Mouse (Mus musculus) hindbrain, embryonic 14.5 days (tissue): ENCODE measurements around the gene Nlgn2. TPM values are rescaled to one million over a fixed set of nuclear protein-coding genes. Genes with fewer than 3 reads are reported as not detected.
"Not testable (repeated sequence)": the region's sequence is repeated elsewhere in the genome, so short reads cannot be mapped to it uniquely, and the experiment has no call there.

ENCODE experiments used
- ATAC-seq: fragments of 200-750 bp; cut with Nextera tagmentation; 2 replicates; pipeline ENCODE4 v1.8.0; 2017; ENCODE audit warnings: moderate number of reproducible peaks, mild to moderate bottlenecking, moderate TSS enrichment, moderate library complexity; ENCODE audit not compliant: low FRiP score
- DNase-seq: peaks from one replicate; pipeline ENCODE4 v3.0.0-alpha.2; 2015; ENCODE audit warnings: low spot score
- H3K27ac ChIP-seq: fragments of 300-500 bp; sonication (generic); 2 replicates; pipeline ENCODE4 v1.5.1; 2014; ENCODE audit warnings: mild to moderate bottlenecking, moderate library complexity
- H3K27me3 ChIP-seq: fragments of 300-500 bp; sonication (generic); 2 replicates; pipeline ENCODE4 v1.6.1; 2014; ENCODE audit warnings: mild to moderate bottlenecking, low read length, mixed read lengths; ENCODE audit not compliant: control insufficient read depth, insufficient read depth
- H3K36me3 ChIP-seq: fragments of 300-500 bp; sonication (generic); replicated peaks from 2 replicates; pipeline ENCODE4 v1.6.1; 2014; ENCODE audit not compliant: control insufficient read depth, insufficient read depth
- H3K4me1 ChIP-seq: fragments of 300-500 bp; sonication (generic); replicated peaks from 2 replicates; pipeline ENCODE4 v1.6.1; 2014; ENCODE audit warnings: antibody characterized with exemption, low read length, mixed read lengths; ENCODE audit not compliant: control insufficient read depth, insufficient read depth
- H3K4me2 ChIP-seq: fragments of 300-500 bp; sonication (generic); replicated peaks from 2 replicates; pipeline ENCODE4 v1.6.1; 2014; ENCODE audit warnings: mild to moderate bottlenecking, moderate library complexity
- H3K4me3 ChIP-seq: fragments of 300-500 bp; sonication (generic); replicated peaks from 2 replicates; pipeline ENCODE4 v1.5.1; 2014; ENCODE audit warnings: mild to moderate bottlenecking, low read length
- H3K9ac ChIP-seq: fragments of 300-500 bp; sonication (generic); 2 replicates; pipeline ENCODE4 v1.6.1; 2014
- H3K9me3 ChIP-seq: fragments of 300-500 bp; sonication (generic); 2 replicates; pipeline ENCODE4 v1.6.1; 2016; ENCODE audit warnings: low read length; ENCODE audit not compliant: control insufficient read depth
- WGBS: fragments of 180-500 bp; shearing (Covaris S2); extraction: QIAGEN DNeasy Blood & Tissue Kit; methylation state at CpG from one replicate; pipeline ENCODE4 v1.1.7; 2014; 5-methylcytosine and 5-hydroxymethylcytosine counted together
- polyA plus RNA-seq: library from polyadenylated mRNA; unstranded; fragments of >200 nt; fragmentation: Nextera tagmentation; extraction: Ambion mirVana; gene quantifications from 2 replicates; pipeline ENCODE4 v1.2.1, GENCODE M21; 2014

Gene Nlgn2
- polyA plus RNA-seq, 1 experiment from 2014 or later: 24.7 TPM

DNA sequence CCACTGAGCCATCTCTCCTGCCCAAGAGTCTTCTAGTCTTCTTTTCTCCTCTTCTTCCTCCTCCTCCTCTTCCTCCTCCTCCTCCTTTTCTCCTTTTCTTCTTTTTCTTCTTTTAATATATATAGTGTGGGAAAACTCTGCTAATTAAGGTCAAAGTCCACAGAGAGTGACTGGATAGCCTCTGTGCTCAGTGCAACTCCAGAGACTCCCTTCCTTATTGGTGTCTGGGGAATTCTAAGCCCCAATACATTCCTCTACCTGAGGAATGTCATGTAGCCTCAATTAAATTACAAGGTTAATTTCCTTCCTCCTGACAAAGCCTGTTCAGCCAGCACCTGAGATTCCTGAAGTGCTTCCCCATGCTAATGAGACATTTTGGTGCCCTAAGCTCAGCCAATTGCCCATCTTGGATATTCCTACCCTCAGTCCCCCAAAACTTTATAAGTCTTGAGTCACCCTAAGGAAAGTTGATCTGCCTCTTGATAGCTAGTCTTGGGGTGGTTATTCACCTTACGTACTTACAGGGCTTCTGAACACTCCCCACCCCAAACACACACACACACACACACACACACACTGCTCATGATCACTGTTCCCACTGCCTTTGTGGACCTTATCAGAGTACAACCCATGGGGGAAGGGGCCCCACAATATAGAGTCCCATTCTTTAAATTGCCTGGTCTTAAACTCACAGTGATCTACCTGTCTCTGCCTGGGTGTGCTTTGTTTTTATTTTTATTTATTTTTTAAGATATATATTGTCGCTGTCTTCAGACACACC lies 32.9 kb upstream of the Nlgn2 start:
- WGBS: 93% methylated on average over 2 of the region's 2 CpGs
- Histone ChIP-seq H3K36me3 (no peaks in the 10 kb centered on the region), H3K27ac (no peak overlapping the region), H3K27me3 (no peaks in the 10 kb centered on the region), H3K4me2 (no peak overlapping the region), H3K9me3 (no peaks in the 10 kb centered on the region), H3K9ac (no peak overlapping the region), H3K4me3 (no peak overlapping the region), H3K4me1 (no peaks in the 10 kb centered on the region)
- ATAC-seq: no peak
- DNase-seq: no peak

DNA sequence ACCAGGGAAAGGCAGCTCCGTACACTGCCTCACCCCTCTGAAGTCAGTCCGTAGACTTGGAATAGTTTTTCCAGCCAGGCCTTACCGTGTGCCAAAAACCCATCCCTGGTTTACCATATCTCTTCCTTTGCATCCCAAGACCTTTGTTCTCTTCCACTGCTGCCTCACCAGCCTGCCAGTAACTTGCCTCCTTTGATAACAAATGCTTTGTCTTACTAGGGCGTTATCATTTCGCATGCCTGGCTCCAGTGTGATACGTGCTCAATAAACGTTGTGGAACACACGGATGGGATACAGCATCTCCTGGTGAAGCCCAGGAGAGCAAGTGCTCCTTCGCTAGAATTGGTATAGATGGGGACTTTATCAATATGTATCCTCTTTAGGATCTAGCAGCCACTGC lies 29.8 kb upstream of the Nlgn2 start:
- no peak for ATAC-seq
- H3K36me3 ChIP-seq: no peaks in the 10 kb centered on the region
- 69% methylated on average over 9 of the region's 9 CpGs for WGBS
- no peak overlapping the region for H3K4me3 ChIP-seq
- no peaks in the 10 kb centered on the region for H3K27me3 ChIP-seq
- no peak overlapping the region for H3K27ac ChIP-seq
- no peak overlapping the region for H3K9ac ChIP-seq
- no peaks in the 10 kb centered on the region for H3K4me1 ChIP-seq
- DNase-seq: no peak
- H3K9me3 ChIP-seq: no peaks in the 10 kb centered on the region
- H3K4me2 ChIP-seq: no peak overlapping the region

DNA sequence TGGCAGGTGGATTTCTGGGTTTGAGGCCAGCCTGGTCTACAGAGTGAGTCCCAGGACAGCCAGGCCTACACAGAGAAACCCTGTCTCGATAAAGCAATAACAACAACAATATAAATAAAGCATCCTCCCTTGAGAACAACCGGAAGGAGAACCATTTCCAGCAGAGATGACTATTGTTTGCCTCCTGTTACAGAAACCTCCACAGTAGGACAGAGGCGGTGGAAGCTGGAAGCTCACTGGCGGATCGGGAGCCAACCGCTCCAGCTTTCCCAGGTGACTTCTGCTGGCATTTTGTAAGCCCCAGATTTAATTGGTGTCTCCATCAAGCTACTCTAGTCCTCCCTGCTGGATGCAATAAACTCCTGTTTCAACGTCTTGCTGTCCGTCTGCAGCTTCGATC lies 28.0 kb upstream of the Nlgn2 start:
- Histone ChIP-seq H3K9ac (no peak overlapping the region), H3K36me3 (no peaks in the 10 kb centered on the region), H3K4me2 (no peak overlapping the region), H3K4me1 (no peaks in the 10 kb centered on the region), H3K9me3 (no peaks in the 10 kb centered on the region), H3K27ac (no peak overlapping the region), H3K4me3 (no peak overlapping the region), H3K27me3 (no peaks in the 10 kb centered on the region)
- WGBS: 78% methylated on average over 9 of the region's 9 CpGs
- ATAC-seq (no peak), DNase-seq (no peak)

DNA sequence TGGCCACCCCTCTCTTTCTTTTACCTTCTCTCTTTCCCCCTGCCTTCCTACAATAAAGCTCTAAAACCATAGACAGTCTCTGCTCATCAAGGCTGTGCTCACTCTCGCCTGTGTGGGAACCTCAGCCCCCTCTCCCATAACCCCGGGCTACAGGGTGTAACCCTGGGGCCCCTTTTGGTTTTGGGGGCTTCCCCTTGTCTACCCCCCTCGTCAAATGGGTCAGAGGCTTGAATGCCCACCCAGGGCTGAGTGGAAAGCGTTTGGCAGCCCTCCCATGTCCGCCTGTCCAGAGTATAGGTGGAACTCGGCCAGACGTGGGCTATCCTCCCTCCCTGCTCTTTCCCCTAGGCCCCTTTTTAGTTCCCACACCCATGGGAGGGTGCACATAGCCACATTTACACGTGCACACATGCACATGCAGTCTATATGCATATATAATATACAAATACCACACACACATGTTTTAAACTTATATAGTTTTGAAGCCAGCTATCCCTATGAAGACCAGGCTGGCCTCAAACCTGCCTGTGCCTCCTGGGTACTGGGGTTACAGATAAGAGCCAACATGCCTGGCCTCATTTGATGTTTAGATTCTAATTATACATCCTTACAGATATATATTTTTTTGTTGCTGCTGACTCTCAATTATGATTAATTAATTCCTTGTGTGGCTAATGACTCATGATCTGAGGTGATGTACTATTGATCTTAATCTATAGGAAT lies 26.7 kb upstream of the Nlgn2 start:
- H3K27me3 ChIP-seq: 0 out of 2 replicates have a peak, but pooled peaks cover 4% of the 10 kb centered on the region
- H3K36me3 ChIP-seq: no peaks in the 10 kb centered on the region
- H3K4me1 ChIP-seq: no peaks in the 10 kb centered on the region
- no peak overlapping the region for H3K27ac ChIP-seq
- 56% methylated on average over 8 of the region's 8 CpGs for WGBS
- no peak for ATAC-seq
- no peak for DNase-seq
- H3K9ac ChIP-seq: no peak overlapping the region
- H3K9me3 ChIP-seq: no peaks in the 10 kb centered on the region
- H3K4me2 ChIP-seq: no peak overlapping the region
- no peak overlapping the region for H3K4me3 ChIP-seq

DNA sequence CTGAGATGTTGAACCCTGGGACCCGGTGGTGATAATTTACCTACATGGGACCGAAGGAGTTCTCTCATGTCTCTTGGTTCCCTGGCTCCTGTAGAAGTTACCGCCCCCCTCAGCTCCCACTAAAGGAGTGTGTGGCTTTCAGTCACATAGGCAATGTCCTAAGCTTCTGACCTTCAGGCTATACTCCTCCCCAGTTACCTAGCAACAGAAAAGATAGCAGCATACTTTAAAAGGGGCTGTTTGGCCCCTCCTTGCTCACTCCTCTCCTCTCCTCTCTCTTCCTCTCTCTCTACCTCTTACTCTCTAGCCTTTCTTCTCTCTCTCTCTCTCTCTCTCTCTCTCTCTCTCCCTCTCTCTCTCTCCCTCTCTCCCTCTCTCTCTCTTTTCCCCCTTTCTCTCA lies 26.1 kb upstream of the Nlgn2 start:
- not testable (repeated sequence) for DNase-seq, H3K27ac ChIP-seq, H3K4me3 ChIP-seq, H3K36me3 ChIP-seq, H3K4me1 ChIP-seq, ATAC-seq, H3K9me3 ChIP-seq, H3K9ac ChIP-seq, H3K4me2 ChIP-seq
- H3K27me3 ChIP-seq: peaks cover 10% of the 10 kb centered on the region; the same call in 1 of the 2 replicates
- 77% methylated on average over 3 of the region's 3 CpGs for whole genome bisulfite sequencing

DNA sequence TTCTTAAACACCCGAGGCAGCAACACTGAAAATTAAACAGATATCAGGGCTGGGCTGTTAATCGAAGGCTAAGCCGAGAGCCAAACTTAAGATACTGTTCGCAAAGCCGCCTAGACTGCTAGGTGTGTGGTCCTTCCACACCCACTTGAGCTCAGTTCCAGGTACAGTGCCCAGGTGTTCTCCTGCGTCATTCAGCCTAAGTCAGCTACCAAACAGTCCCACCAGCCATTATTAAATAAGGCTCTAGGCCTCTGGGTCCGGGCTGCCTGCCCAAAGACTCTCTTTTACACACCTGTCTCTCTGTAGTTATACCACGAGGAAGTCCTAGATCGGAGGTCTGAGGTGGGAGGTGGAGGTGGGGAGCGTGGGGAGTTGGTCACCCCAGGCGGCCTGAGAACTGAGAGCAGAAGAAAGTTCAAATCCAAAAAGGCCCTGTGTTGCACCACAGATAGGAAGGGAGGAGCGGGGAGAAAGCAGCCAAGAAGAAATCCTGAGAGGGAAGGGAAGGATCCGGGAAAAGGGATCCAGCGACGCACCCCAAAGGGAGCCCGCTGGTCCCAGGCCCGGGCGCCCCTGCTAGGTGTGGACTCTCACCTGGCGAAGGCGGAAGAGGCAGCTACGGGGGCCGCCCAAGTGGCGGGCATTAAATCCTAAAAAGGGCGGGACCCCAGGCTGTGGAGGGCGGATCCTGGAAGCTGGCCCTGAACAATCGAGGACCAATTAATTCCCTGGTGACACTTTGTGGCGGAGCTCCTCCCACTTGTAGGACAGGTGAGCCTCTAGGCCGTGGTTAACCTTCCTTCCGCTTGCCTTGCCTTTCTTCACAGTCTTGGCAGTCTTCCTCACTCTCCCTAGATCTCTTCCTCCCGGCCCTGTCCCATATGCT lies 20.8 kb upstream of the Nlgn2 start, which contains the start of gene Tnk1:
Gene Tnk1, minus strand, starts transcription at position 618 of the 886 bp plus-strand sequence.
- Histone ChIP-seq H3K9me3 (no peaks in the 10 kb centered on the region), H3K27ac (no peak within 1 kb of the TSS), H3K27me3 (peaks cover 23% of the 10 kb centered on the region), H3K4me1 (no peaks in the 10 kb centered on the region), H3K4me2 (no peak within 1 kb of the TSS), H3K4me3 (no peak within 1 kb of the TSS), H3K36me3 (no peaks in the 10 kb centered on the region), H3K9ac (no peak within 1 kb of the TSS)
- DNase-seq (no peak), ATAC-seq (no peak)
- WGBS: 22% methylated on average over 30 of the region's 30 CpGs

DNA sequence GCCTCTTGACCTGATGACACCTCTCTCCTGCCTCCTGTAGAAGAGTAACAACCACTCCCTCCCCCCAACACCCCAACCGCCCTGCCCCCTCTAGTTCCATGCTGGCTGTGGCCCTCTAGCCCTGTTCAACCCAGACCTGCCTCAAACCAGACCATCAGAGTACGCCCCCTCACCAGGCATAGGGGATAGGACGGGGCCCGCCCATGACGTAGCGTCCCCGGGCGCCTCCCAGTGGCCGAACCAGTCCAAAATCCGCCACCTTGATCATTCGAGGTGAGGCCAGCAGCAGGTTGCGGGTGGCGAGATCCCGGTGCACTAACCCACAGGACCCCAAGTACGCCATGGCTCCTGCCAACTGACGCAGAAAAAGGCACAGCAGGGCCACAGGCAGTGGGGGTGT lies 17.8 kb upstream of the Nlgn2 start:
- no peak for ATAC-seq
- H3K4me3 ChIP-seq: no peak overlapping the region
- no peak overlapping the region for H3K9ac ChIP-seq
- no peak for DNase-seq
- H3K4me2 ChIP-seq: no peak overlapping the region
- H3K4me1 ChIP-seq: no peaks in the 10 kb centered on the region
- H3K27ac ChIP-seq: no peak overlapping the region
- no peaks in the 10 kb centered on the region for H3K9me3 ChIP-seq
- peaks cover 23% of the 10 kb centered on the region for H3K27me3 ChIP-seq
- peaks cover 14% of the 10 kb centered on the region for H3K36me3 ChIP-seq
- 16% methylated on average over 16 of the region's 16 CpGs for WGBS

DNA sequence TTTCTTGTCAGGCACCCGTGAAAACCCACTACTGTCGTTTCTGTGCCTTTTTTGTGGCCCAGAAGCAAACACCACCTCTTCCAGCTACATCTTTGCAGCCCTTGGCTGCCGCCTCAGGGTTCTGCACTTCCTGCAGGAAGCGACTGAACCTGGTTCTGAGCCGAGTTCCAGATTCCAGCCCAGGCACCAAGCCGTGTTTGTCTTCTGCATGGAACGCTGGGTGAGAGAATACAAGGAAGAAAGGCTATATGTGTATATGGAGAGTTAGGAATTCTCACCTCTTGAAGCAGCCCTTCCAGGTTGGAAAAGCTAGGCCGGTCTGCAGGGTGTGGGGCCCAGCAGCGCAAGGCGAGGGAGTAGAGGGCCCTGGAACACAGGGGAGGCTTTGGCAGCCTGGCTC lies 17.1 kb upstream of the Nlgn2 start:
- H3K4me2 ChIP-seq: no peak overlapping the region
- H3K27me3 ChIP-seq: peaks cover 20% of the 10 kb centered on the region
- no peak for ATAC-seq
- H3K4me1 ChIP-seq: no peaks in the 10 kb centered on the region
- H3K36me3 ChIP-seq: peaks cover 20% of the 10 kb centered on the region
- H3K9me3 ChIP-seq: no peaks in the 10 kb centered on the region
- no peak overlapping the region for H3K9ac ChIP-seq
- DNase-seq: no peak
- no peak overlapping the region for H3K27ac ChIP-seq
- H3K4me3 ChIP-seq: no peak overlapping the region
- WGBS: 88% methylated on average over 10 of the region's 10 CpGs

DNA sequence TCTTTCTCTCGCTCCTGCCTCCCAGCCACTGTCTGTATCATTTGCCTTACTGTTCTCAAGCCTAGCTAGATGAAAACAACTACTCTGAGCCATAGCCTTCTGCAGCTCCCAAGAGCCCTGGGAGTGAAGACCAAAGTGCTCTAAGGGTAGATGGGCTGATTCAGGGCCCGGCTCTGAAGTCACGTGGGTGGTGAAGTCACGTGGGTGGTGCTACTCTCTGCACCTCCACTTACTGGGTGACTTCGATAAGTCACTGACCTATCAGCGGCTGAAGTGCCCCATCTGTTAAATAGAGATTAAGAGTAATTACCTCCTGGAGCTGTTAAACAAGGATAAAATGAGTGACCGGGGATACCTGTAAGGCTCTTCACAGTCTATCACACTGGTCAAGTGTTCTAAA lies 16.4 kb upstream of the Nlgn2 start:
- H3K4me2 ChIP-seq: no peak overlapping the region
- peaks cover 16% of the 10 kb centered on the region for H3K27me3 ChIP-seq
- H3K4me1 ChIP-seq: no peaks in the 10 kb centered on the region
- WGBS: 74% methylated on average over 7 of the region's 7 CpGs
- no peak overlapping the region for H3K27ac ChIP-seq
- ATAC-seq (no peak), DNase-seq (no peak)
- H3K4me3 ChIP-seq: no peak overlapping the region
- H3K36me3 ChIP-seq: peaks cover 27% of the 10 kb centered on the region
- H3K9ac ChIP-seq: no peak overlapping the region
- no peaks in the 10 kb centered on the region for H3K9me3 ChIP-seq
